Mouse (Mus musculus) cerebellum, postnatal 10 days (tissue): ENCODE results near the gene Grb2.
A peak's percentile ranks its signal among the peaks of the same experiment; 100 is the strongest.

Source experiments
- DNase-seq, 2 experiments: peaks; one replicate each; pipeline ENCODE4 v3.0.0; 2021; ENCODE audit warnings: mixed read lengths in 2 of 2

Gene Grb2

DNA sequence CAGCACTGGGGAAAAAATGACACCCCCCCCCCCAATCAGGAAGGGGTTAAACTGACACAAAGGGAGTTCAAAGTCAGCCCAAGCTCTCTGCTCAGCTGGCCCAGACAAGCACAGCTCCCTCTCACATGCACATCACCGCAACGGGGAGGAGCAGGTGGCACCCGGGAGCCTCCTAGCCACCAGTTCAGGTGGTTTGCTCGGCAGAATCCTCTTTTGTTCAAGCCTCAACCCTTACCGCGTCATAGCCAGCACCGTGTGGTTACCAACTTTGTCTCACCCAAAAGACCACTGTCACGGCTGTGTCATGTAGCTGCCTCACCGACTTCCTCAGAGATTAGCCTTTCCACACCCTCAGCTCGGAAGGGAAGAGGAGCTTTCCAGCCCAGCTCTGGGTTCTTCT is 65.1 kb downstream of the Grb2 start:
- DNase-seq, result no peak

DNA sequence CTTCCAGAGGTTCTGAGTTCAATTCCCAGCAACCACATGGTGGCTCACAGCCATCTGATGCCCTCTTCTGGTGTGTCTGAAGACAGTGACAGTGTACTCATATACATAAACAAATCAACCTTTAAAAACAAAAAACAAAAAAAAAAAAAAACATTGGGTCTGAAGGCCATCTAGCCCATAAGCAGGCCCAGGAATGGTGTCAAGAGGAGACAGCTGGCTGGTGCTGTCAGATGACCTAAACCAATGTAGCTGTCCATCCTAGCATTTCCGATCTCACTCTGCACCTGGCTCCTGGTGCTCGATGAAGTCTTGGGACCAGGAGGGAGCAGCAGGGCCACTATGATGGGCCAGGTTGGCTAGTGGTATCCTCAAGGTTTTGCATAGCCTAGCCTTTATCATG is 65.7 kb downstream of the Grb2 start:
- DNase-seq, result no peak

DNA sequence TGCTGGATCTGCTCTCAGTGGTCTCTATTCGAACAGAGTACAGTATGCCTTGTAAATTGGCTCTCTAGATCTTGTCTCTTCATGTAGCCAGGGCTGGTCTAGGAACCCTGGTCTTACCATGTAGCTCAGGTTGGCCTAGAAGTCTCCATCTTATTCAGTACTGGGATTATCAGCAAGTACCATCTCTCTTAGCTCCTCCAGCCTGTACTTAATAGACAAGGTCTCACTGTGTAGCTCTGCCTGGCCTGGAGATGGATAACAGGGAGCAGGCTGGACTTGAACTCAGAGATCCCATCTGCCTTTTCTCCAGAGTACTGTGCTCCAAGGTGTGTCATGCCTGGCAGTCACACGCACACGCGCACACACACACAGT is 66.7 kb downstream of the Grb2 start:
- no peak for DNase-seq

DNA sequence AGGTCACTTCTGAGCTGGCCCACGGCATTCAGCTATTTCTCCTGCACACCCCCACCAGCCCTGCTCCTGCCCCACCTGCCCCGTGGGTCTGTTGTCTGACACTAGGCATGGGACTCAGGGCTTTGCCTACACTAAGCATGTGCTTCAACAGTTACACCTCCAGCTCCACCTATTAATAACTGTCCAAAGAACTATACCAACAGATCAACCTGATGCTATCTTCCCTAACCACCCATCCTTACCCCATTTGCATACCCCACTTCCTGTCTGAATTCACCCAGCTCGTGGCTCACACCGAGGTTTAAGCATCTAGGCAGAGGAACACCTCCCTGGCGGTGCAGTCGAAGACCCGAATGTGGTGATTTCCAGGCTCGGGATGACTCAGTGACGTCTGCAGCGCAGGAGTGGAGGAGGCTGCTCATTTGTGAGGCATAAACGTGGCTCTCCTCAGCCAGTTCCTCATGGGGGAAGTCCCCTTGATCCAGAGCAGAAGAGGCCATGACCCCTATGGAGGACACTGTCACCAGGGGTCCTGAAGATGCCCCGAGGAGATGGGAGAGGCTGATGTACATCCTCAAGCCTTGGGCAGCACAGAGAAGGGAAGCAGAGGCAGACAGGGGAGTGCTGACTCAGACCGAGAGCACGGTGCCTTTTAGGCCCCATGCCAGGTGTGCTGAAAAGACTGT is 67.3 kb downstream of the Grb2 start:
- no peak for DNase-seq

DNA sequence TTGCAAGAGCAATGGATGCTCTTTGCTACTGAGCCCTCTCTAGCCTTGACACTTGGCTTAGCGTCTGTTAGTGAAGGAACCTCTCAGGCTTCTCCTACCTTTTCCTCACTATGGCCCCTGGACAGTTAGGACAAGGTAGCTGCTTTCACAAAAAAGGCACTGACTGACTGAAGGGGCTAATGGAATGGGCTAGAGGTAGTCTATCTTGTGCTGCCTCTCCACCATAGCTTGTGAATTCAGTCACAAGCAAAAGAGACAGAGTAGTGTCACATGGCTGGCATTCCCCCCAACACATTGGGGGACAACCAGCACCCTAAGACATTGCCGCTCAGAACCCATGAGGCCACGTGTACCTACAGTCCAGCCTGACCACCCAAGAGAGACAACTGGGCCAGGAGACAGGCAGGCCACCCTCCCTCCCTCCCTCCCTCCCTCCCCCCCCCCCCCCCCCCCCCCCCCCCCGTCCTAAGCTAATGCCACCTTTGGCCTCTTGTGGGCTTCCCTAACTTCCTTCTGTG is 68.0 kb downstream of the Grb2 start:
- DNase-seq, result no peak

DNA sequence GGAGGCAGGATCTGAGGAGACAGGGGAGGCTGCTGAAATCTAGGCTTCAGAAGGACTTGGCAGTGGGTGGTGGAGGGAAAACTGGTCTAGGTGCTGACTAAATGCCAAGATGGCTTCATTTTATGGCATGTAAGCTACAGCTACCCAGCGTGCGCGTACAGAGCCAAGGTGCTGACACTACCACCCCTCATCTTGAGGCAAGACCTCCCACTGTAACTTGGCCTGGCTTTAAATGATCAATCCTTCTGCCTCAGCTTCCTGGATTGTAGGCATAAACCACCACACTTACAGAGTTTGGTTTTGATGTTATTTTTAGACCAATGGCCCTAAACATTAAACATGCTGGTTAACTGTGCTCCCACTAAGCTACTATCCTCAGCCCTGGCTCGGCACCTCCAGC is 68.9 kb downstream of the Grb2 start:
- no peak for DNase-seq

DNA sequence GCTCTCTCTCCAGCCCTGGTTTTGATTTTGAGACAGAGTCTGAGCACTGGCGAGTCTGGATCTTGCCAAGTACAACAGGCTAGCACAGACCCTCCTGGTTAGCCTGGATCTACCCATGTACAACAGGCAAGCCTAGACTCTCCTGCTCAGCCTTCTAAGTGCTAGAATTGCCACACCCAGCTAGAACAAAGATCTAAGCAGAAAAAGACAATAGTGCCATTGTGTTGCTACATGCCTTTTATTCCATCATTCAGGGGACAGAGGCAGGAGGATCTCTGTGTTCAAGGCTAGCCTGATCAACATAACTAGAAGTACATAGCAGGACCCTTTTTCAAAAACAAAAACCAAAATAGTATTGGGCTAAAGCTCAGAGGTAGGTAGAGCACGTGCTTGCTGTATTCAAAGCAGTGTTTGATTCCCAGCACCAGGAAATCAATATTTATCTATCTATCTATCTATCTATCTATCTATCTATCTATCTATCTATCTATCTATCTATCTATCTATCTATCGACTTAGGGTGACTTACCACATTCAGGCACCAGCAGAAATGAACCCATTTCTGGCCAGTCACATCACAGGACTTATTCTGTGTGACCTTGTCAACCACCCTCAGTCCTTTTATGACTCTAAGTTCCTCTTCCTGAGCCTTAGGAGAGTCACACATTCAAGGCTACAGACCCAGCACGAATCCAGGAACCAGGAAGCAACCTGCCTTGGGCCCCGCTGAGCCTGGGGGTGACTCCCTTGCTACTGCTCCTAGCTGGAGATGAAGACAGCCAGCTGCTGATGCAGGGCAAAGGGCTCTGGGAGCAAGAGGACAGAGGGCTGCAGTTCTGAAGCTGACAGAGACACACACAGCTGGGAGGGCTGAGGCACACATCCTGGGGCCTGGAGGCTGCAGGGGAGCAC is 69.6 kb downstream of the Grb2 start:
- no peak for DNase-seq

DNA sequence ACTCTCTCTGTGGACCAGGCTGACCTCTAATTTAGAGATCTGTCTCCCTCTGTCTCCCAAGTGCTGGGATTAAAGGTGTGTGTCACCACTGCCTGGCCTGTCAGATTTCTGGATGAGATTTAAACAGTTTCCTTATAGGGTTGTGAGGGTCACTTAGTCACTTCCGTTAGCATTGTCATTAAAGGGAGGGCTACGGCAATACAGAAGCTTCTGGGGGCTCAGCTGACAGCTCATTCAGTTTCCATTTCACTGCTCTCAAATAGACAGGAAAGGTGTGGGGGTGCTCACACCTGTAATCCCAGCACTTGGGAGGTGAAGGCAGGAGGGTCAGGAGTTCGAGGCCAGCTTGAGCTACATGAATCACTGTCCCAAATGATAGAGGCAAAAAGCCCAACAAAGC is 71.4 kb downstream of the Grb2 start:
- no peak for DNase-seq

DNA sequence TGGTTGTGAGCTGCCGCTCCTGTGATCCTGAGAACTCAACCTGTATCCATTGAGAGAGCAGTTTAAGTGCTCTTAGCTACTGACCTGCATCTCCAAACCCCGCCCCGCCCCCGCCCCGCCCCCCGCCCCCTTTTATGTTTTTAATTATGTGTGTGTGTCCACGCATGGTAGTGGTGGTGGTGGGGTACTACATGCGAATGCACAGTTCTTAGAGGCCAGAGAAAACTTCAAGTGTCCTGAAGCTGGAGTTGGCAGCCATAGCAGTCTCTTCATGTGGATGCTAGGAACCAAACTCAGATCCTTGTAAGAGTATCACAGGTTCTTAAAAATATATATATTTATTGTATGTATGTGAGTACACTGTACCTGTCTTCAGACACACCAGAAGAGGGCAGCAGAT is 72.9 kb downstream of the Grb2 start:
- DNase-seq, result no peak

DNA sequence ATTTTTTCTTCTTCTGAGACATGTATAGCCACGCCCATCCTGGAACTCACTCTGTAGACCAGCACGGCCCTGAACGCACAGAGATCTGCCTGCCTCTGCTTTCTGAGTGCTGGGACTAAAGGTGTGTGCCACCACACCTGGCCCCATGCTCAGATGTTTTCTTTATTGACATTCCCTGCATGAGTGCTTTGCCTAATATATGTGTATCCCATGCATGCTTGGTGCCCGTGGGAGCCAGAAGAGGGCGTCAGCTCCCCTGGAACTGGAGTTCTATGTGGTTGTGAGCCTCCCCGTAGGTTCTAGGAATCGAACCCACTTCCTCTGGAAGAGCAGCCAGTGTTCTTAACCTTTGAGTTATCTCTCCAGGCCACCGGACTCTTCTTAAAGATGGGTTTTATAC is 73.4 kb downstream of the Grb2 start:
- DNase-seq, result no peak

DNA sequence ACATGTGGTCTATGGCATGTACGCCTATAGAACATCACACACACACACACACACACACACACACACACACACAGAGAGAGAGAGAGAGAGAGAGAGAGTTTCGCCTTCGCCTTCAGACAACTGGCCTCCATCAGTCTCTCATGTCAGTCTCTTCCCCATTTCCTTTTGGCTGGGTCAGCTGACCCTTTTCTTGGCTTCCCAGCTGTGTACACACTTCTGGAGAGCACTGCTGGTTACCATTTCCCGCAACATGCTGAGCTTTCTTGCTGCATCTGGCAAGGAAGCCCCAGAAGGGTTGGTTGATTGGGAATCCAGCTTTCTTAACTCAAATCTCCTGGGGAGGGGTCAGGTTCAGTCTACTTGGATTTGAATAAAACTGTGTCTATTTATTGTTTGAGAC is 74.3 kb downstream of the Grb2 start:
- DNase-seq, result no peak

DNA sequence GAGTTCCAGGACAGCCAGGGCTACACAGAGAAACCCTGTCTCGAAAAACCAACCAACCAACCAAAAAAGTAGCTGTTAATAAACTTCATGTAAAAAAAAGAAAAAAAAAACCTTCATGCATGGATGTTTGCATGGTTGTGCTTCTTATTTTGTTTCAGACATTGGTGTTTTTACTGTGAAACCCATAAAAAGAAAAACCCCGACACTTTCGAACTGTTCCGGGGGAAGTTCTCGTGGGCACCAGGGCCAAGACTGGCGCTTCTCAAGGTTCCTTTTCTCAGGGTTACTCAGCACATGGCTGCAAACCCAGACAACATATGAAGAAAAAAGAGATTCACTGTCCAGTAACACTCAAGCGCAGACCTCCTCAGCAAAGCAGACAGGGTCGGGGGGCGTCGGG is 75.5 kb downstream of the Grb2 start:
- no peak for DNase-seq

DNA sequence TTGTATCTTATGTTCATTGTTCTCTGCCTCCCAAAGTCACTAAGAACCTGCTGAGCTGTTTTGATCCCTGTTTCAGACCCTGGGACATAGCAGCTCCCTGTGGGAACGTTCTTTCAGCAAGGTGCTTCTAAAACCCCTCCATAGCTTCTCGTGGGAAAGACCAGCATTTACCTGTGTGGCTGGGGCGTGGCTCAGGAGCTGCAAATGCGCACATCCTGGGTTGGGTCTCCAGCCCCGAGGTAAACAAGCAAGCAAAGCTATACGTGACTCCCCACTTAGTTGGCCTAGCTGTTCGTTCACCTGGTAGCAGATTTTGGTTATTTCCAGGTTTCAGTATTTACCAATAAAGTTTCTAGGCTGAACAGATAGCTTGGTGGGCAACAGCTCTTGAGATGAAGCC is 76.2 kb downstream of the Grb2 start:
- DNase-seq, result no peak

DNA sequence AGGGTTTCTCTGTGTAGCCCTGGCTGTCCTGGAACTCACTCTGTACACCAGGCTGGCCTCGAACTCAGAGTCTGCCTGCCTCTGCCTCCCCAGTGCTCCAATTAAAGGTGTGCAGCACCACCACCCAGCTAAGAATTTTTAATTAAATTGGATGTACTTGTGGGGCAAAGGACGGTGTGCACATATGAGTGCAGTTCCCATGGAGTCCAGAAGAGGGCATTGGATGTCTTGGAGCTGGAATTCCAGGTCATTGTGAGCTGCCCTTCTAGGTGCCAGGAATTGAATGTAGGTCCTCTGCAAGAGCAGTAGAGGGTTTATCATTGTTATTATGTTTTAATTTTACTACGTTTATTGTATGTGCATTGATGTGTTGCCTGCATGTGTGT is 76.9 kb downstream of the Grb2 start:
- peak; percentile 64 to 72 for DNase-seq

DNA sequence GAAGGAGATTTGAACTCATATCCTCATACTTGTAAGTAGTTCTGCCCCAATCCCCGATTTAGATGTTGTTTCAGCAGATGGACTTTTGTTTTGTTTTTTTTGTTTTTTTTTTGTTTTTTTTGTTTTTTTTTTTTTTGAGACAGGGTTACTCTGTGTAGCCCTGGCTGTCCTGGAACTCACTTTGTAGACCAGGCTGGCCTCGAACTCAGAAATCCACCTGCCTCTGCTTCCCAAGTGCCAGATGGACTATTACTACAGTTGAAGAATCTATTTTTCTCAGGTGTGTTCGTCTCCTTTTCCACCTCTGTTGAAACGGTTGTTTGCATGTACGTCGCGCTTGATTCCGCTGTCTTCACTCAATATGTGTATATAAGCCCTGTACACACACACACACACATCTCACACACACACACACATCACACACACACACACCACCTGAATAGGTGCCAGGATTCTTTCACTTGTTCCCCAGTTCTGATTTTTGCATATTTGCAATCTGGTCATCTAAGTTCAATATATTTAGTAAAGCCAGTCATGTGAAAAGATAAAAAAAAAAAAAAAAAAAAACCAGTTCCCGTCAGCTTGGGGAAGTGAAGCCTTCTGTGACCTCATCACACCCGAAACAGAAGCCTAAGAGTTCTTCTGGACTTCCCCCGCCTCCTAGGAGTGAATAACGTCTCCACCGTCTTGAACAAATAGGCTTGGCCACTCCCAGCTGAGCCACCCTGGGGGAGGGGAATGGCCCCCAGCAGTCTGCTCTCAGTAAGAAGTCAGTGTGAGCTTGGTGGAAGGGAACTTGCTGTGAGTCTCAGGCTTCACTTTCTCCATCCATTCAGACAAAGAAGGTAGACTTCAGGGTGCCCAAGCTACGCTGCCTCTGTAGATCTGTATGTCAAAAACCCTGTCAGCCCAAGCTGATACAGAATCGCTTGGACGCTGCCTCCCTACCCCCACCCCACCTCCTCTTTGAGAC is 77.6 kb downstream of the Grb2 start:
- DNase-seq, result no peak

DNA sequence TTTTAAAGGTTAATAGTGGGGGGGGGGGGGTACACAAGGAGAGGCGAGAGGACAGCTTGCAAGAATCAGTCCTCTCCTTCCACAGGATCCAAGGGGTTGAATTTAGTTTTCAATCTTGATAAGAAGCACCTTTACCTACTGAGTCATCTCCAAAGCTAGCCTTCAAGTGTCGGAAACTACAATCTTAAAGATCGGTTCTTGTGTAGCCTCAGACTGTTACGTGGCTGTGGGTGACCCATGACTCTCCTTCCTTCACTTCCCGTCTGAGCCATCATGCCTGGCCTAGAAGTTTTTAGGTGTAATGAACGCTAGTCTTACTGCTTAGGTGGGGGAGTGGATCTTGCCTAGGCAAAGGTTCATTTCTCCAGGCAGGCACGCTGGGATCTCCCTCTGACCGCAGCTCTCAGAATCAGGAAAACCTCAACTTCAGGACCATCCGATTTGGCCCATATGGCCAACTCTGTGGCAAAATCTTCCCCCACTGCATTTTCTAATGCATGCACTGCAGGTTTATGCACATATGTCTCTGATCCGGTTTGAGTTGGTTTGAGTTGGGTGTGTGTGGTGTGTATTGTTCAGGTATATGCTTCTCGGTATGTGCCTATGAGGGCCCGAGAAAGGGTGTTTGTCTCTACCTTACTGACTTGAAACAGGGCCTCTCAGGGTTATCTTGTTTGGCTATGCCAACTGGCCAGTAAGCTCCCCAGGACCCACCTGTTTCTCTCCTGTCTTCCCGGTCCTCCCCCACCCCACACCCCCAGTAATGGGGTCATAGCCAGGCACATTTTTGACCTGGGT is 78.5 kb downstream of the Grb2 start:
- no peak for DNase-seq

DNA sequence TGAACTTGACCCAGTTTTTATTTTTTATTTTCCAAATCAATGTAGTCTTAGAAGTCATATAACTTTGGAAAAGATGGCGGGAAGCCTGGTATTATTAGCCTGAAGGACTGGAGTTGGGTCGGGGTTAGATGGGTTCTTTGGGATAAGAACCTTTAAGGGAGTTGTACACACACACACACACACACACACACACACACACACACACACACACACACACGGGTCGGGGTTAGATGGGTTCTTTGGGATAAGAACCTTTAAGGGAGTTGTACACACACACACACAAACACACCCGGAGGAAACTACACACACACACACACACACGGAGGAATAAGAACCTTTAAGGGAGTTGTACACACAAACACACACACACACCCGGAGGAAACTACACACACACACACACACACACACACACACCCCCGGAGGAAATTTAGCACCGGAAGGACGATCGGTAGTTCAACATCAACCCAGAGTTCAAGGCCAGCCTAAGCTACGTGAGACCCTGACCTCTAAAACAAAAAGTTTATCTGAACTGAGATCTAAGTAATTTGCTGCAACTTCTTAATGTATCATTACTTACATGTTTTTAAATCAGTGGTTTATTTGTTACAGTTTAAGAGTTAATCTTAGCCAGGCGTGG is 79.8 kb downstream of the Grb2 start:
- DNase-seq, result no peak

DNA sequence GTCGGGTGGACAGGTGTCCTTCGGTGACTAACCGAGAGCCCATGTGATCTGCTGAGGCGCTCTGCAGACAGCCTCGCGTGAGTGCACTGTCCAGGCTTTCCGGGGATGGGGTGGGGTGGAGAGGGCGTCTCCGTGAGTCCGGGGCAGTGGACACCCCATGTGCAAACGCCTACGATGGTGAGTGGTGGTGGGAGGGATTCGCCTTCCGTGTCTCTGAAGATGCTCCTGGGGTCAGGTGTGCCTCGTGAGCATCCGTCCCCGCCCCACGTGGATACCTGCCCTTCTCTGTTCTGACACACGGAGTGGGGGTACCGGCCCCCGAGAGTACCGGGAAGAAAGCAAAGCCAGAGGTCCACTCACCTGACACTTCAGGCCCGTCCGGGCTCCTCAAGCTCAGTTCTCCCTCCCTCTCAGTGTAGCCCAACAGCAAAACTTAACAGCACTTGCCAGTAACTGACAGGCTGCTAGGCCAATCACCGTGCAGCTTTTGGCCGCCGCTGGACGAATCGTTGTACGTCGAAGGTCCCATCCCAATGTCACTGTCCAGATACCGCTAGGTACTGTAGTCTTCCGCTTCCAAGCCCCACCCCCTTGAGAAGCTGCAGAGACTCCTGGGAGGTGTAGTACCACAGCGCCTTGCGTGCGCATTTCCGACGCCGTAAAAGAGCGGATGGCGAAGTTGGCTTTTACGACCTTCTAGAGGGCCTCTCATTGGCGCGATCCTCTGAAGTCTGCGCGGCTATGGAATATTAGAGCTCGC is 80.5 kb downstream of the Grb2 start, which contains the start of gene Slc25a19:
Gene Slc25a19 (minus strand): TSS at position 591 of the 760 bp plus-strand sequence.
- peak; percentile 99 to 100 for DNase-seq

DNA sequence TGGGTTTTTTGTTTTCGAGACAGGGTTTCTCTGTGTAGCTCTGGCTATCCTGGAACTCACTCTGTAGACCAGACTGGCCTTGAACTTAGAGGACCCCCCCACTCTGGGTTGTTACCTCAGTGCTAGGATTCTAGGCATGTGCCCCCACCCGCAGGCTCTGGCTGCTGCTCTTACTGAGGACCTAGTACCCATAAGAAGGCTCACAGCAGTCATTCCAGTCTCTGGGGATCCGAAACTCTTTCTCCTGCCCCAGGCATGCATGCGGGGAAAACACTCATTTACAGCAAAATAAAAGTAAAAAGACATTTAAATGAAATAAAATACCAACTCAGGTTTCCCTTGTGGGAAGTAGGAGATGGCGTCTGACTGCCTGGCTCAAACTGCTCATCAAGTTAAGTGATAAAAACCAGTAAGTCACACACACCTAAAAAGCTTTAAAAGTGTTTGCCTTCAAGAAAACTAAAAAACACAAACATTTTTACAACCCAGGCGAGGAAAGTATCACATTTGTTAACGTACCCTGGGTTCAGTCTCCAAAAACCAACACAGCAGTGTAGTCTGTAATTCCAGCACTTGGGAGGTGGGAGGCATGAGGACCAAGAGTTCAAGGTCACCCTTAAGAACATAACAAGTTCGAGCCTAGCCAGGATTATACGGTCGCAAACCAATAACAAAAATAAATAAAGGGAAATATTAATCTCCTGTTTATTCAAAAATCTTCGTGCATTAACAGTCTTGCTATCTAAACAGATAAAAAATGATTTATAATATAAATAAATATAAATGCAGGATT is 81.4 kb downstream of the Grb2 start:
- DNase-seq, result no peak

DNA sequence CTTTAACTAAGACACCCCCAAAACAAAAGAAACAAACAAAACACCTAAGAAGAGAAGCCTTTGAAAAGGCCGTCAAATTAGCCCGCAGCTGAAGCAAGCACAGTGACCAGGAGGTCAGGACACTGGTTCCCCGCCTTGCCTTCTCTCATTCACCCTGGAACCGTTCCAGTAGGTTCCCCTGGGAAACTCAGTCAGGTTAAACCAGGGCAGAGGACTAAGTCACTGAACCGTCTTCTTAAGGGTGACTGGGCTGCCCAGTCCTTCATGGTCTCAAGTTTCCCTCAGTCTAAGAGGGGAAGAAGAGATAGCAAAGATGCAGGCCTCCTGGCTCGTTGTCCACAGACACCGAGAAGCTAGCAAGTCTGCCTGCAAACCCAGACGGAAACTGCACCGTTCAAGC is 82.5 kb downstream of the Grb2 start:
- peak; percentile 49 to 51 for DNase-seq
